Mouse (Mus musculus): ENCODE measurements around the gene Mlxipl. TPM values are rescaled to one million over a fixed set of nuclear protein-coding genes. Genes with fewer than 3 reads are reported as not detected.

Mlxipl gene
- polyA plus RNA-seq (2012; rRNA removed; ENCODE audit: low replicate concordance): 217 and 264 TPM in 2 replicates

DNA sequence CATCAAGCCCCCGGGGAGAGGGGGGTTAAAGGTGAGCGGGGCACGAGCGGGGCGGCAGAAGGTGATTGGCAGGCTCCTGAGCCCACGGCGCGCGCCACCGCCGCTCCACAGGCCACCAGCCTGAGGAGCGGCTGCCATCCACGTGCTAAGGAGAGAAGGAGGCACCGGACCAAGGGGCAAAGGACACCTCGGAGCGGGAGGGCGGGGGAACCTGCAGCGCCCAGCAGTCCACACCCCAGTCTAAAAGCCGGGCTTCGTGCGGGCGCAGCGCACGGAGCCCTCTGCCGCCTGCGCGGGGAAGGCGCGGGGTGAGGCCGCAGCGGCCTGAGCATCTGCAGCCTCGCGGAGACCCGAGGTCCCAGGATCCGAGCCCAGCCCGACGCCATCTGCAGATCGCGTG, at the start of gene Mlxipl:
Gene Mlxipl, plus strand, starts transcription at position 238 of the 400 bp plus-strand sequence.

DNA sequence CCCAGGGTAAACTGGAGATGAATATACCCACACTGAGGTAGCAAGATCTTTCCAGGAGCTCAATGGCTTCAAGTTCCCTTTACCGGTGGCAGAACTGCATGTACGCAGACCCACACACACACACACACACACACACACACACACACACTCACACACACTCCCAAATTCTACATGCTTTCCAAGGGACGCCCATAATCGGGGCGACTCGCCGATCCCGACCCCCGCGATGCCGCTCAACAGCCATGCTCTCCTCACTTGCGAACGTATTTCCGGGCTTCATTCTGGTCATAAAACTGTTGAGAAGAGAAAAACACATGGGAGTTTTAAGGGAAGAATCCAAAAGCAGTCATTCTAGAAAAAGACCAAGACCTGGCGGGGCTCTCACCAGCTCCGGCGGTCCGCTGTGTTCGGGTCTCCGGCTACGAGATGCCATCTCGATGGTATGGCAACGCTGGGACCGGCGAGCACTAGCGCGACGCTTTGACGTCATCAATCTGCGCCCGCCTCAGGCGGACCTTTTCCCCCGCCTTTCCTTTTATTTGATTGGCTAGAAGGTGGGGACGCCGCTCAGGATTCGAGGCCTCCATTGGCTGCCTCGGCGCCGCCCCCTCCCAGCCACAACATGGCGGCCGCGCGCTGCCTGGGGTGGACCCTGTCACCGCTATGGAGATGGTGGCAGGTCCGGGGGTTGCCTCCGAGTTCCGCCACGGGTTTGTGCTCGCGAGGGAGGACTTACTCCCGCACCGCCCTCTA, 25.9 kb upstream of the Mlxipl start, which contains the start of gene Dnajc30:
Gene Dnajc30, plus strand, starts transcription at position 574 of the 753 bp plus-strand sequence.

DNA sequence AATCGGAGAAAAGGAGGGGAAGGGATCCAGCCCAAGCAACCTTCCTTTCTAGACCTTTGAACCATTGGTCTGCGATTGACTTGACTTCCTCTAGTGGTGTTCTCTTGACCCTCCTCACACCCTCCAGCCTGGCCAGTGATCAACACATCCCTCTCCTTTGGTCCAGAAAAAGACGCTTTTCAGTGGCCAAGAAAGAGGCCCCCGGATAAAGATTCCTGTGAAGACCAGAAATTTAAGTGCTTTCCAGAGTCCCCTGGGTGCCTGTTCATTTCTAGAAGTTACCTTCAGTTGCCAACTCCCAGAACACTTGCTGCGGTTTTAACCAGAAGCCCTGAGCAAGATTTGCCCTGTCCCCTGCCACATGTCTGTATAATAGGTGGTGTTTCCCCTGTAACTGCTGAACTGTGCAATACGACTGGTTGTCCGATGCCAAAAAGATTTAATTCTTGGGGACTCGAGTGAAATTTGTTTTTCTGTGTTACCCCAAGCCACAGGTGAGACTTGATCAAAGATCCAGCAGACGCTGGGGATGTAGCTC, 24.7 kb upstream of the Mlxipl start, which contains the start of gene Bud23:
Gene Bud23, minus strand, starts transcription at position 51 of the 538 bp plus-strand sequence.

DNA sequence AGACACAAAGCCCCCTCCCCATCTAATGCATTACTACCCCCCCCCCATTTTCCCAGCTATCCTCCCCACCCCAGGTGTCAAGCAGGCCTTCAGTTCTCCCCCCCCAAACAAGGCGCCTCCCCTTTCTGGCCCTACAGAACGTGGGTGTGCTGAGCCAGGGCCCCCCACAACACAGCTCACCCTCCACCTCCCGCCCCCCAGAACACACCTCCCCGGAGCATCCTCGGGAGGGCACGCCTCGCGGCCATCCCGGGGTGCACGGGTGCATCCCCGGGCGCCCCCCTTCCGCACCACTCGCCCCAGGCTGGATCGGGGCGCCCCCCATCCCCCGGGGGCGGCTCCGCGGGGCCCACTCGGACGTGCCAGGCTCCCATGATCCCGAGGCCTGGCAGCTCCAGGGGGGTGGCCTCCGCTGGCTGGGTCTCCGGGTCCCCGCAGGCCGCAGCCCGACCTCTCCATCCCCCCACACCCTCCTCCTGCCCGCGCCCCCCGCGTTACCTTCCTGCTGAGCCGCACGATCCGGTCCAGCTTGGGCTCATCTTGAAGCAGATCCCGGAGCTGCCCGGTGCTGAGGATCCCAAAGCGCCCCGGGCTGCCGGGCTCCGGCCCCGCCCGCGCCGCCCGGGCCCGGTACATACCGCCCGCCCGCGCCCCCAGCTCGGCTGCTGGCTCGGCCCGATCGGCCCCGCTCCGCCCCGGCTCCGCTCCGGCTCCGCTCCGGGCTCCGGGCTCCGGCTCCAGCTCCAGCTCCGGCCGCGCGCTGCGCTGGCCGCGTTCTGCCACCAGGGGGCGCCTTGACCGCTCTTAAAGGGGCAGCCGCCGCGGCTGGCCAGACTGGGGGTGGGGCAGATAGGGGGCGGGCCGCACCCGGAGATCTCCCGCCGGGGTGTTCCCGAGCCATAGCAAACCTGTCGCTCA, 11.9 kb upstream of the Mlxipl start, which contains the start of gene Vps37d:
Gene Vps37d, minus strand, starts transcription at position 703 of the 918 bp plus-strand sequence.

DNA sequence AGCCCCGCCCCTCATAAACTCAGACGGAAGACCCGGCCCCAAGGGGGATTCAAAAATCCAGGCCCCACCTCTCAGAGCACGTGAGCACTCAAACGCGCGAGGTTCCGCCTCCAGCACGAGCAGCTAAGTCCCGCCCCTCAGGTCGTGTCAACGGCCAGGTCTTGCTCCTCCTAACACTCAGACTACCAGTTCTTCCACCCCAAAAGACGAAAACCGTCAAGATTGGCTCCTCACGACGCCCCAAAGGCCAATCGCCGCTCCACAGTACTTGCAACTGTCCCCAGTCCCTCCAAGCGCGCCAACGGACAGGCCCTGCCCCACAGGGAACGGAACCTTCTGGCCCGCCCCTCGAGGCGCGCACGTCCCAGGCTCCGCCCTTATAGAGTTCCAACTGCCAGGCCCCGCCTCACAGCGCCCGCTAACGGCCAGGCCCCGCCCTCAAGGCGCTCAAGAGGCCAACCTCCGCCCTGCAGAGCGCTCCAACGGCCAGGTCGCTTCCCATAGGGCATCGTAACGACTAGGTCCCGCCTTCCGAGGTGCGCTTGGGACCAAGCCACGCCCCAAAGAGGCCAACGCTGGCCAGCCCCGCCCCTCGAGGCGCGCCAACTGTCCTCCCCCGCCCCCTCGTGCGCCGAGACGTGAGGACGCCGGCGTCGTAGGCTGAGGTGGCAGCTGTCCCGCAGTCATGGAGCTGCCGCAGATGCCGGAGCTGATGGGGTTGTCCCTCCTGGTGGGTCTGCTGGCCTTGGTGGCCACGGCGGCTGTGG, 59.5 kb downstream of the Mlxipl start, which contains the start of gene Tbl2:
Gene Tbl2, plus strand, starts transcription at position 605 of the 767 bp plus-strand sequence.

DNA sequence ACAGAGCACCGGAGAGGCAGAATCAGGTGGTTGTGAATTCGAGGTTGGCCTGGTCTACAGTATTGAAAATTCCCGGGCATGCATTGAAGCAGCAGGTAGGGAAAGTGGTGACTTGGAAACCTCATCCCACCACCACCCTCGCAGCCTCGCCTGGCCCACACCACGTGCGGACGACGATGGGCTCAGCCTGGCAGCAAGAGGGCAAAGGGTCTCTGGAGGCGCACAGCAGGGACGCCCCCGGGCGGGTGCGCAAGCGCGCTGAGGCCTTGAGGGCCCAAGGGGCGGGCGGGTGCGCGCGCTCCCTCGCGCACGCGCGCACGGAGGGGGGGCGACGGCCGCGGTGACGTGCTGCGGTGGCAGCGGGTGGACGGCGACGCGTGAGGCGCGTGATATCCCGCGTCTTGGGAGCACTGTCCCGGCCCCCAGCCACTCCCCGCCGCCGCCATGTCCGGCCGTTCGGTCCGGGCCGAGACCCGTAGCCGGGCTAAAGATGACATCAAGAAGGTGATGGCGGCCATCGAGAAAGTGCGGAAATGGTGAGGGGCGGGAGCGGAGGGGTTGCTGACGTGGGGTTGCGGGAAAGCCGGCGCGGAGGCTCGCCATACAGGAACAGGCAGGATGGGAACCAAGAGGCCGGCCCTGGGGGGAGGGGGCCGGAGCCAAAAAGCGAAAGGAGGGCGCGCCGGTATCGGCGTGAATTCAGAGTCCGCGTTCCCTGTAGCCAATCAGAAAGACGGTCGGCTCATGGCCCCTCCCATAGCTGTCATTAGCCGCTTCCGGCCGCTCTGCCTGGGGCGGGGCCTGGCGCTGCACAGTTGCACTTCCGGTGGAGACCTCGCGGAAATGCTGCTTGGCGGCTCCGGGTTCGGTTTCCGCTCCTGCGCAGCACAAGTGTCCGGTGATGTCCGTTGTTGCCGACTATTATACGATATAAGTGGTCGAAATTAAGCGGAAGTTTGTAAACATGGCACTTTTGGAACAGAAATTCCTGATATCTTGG, 78.7 kb downstream of the Mlxipl start, which contains the start of gene Bcl7b:
Gene Bcl7b, plus strand, starts transcription at position 221 of the 1,000 bp plus-strand sequence.

DNA sequence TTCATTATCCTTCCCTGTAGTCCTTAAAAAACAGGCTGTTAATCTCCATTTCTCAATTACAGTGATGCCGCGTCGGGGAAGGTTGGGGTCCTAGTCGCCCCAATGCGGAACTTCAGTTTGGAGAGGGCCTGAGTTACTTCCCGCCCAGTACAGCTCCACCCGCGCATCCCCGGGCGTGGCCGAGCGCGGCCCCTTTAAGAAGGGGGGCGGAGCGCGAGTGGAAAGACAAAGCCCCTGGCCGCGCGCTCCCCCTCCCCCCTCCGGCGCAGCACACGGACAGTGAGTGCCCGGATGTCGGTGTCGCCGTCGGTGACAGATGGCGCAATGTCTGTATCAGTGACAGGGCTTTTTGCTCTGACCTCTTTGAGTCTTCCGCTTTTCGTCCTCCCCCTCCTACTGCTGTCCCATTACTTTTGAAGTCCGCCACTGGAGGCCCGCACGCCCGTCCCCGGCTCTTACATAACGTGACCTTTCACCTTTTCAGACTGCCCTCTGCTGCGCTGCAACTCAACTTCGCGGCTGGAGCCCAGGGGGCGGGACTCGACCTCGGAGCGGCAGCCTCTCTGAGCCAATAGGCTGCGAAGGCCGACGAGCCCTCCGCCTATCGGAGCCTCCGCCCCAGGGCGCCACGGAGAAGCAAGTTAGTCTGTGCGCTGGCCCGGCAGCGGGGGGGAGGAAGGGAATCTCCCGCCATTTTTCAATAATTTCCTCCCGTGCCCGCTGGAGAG, 97.1 kb downstream of the Mlxipl start, which contains the start of gene Baz1b:
Gene Baz1b, plus strand, starts transcription at position 644 of the 728 bp plus-strand sequence.

Other genes with a start within 250 kb of the Mlxipl start
- gene Tmem270, start 183.2 kb upstream of the Mlxipl start, polyA plus RNA-seq (2012; rRNA removed; ENCODE audit: low replicate concordance): not detected in 2 replicates
- gene Cldn13, start 174.4 kb upstream of the Mlxipl start, polyA plus RNA-seq (2012; rRNA removed; ENCODE audit: low replicate concordance): 0.47 and 0.62 TPM in 2 replicates
- gene Mettl27, start 157.5 kb upstream of the Mlxipl start, polyA plus RNA-seq (2012; rRNA removed; ENCODE audit: low replicate concordance): 27.0 and 37.6 TPM in 2 replicates
- 113 and 188 TPM in 2 replicates for gene Cldn4, start 143.0 kb upstream of the Mlxipl start, polyA plus RNA-seq (2012; rRNA removed; ENCODE audit: low replicate concordance)
- gene Cldn3, start 103.7 kb upstream of the Mlxipl start, polyA plus RNA-seq (2012; rRNA removed; ENCODE audit: low replicate concordance): 112 and 273 TPM in 2 replicates
- 105 and 132 TPM in 2 replicates for gene Abhd11, start 80.7 kb upstream of the Mlxipl start, polyA plus RNA-seq (2012; rRNA removed; ENCODE audit: low replicate concordance)
- gene Stx1a, start 66.4 kb upstream of the Mlxipl start, polyA plus RNA-seq (2012; rRNA removed; ENCODE audit: low replicate concordance): 13.5 and 18.0 TPM in 2 replicates
- 34.6 and 70.6 TPM in 2 replicates for gene Dnajc30, start 25.7 kb upstream of the Mlxipl start, polyA plus RNA-seq (2012; rRNA removed; ENCODE audit: low replicate concordance)
- 48.1 and 60.4 TPM in 2 replicates for gene Bud23, start 24.9 kb upstream of the Mlxipl start, polyA plus RNA-seq (2012; rRNA removed; ENCODE audit: low replicate concordance)
- gene Vps37d, start 11.6 kb upstream of the Mlxipl start, polyA plus RNA-seq (2012; rRNA removed; ENCODE audit: low replicate concordance): 1.6 and 6.2 TPM in 2 replicates
- gene Tbl2, start 59.8 kb downstream of the Mlxipl start, polyA plus RNA-seq (2012; rRNA removed; ENCODE audit: low replicate concordance): 11.4 and 12.6 TPM in 2 replicates
- 36.2 and 42.7 TPM in 2 replicates for gene Bcl7b, start 78.4 kb downstream of the Mlxipl start, polyA plus RNA-seq (2012; rRNA removed; ENCODE audit: low replicate concordance)
- gene Baz1b, start 97.4 kb downstream of the Mlxipl start, polyA plus RNA-seq (2012; rRNA removed; ENCODE audit: low replicate concordance): 22.2 and 25.4 TPM in 2 replicates
- 0.61 and 5.2 TPM in 2 replicates for gene Fzd9, start 161.3 kb downstream of the Mlxipl start, polyA plus RNA-seq (2012; rRNA removed; ENCODE audit: low replicate concordance)

All from mammary gland, adult 2 months (tissue).